Mouse (Mus musculus) erythroblast, embryonic 14.5 days (primary cell): ENCODE data around the gene Pitpnm2. TPM values are rescaled to one million over a fixed set of nuclear protein-coding genes. Genes with fewer than 3 reads are reported as not detected.

Source experiments
- H3K27me3 ChIP-seq: 2 replicates; pipeline ENCODE4 v1.6.1; 2012; ENCODE audit warnings: inconsistent platforms; ENCODE audit not compliant: control insufficient read depth
- H3K36me3 ChIP-seq: 2 replicates; pipeline ENCODE4 v1.6.1; 2012; ENCODE audit warnings: mild to moderate bottlenecking, inconsistent platforms; ENCODE audit not compliant: control insufficient read depth
- H3K4me1 ChIP-seq: 2 replicates; pipeline ENCODE4 v1.6.1; 2012; ENCODE audit warnings: inconsistent platforms; ENCODE audit not compliant: control insufficient read depth
- H3K4me3 ChIP-seq: replicated peaks from 2 replicates; pipeline ENCODE3; 2012; ENCODE audit warnings: moderate library complexity, mild to moderate bottlenecking, inconsistent platforms
- H3K9me3 ChIP-seq: 2 replicates; pipeline ENCODE4 v1.6.1; 2012; ENCODE audit warnings: low read length, inconsistent platforms, mixed read lengths; ENCODE audit not compliant: control insufficient read depth
- GATA1 ChIP-seq: IDR thresholded peaks from 2 replicates; pipeline ENCODE4 v1.6.1; 2012; ENCODE audit warnings: low read length, inconsistent platforms, mixed read lengths
- TAL1 ChIP-seq: IDR thresholded peaks from 3 replicates; pipeline ENCODE4 v1.6.1; 2012; ENCODE audit warnings: low read length, inconsistent platforms, mixed read lengths
- polyA plus RNA-seq: library from polyadenylated mRNA; stranded (reverse); fragments of >175 nt; gene quantifications from 2 replicates; pipeline ENCODE4 v1.2.3, GENCODE M21; 2012

The Pitpnm2 gene
- polyA plus RNA-seq, 1 experiment: 0.38 TPM

DNA sequence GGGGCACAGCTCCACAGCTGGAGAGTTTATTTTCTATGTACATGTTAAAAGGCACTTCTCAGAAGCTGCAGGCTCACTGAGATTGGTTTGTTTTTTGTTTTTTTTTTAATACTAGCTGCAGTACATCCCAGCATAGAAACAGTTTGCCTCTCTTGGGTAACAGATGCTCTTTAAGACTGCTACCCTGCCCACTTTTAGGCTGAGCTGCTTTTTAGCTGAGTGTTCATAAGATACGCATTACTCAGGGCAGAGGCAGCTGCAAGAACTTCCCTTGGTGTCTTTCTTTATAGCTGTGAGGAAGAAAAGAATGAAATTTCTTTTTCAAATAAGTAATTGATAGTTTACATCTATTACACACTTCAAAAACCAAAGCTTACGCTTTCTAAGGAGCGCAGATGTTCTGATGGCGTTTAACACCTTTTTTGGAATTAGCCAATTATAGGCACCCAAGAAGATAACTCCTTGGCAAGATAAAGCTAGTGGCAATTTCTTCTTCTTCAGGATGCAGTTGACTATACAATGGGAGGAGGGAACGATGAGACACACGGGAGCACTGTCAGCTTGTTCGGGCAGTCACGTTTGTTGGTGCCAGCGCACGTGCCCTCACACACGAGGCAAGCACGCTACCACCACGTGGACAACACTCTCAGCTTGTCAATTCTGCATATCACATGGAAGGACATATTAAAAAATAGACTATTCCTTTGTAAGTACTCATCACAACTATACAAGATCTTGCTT is 3.2 kb upstream of the Pitpnm2 start:
- H3K4me1 ChIP-seq: peaks cover 22% of the 10 kb centered on the region
- TF ChIP-seq GATA1 (no peak), TAL1 (no peak)
- H3K27me3 ChIP-seq: no peaks in the 10 kb centered on the region
- no peaks in the 10 kb centered on the region for H3K9me3 ChIP-seq
- no peak overlapping the region for H3K4me3 ChIP-seq
- peaks cover 39% of the 10 kb centered on the region for H3K36me3 ChIP-seq

DNA sequence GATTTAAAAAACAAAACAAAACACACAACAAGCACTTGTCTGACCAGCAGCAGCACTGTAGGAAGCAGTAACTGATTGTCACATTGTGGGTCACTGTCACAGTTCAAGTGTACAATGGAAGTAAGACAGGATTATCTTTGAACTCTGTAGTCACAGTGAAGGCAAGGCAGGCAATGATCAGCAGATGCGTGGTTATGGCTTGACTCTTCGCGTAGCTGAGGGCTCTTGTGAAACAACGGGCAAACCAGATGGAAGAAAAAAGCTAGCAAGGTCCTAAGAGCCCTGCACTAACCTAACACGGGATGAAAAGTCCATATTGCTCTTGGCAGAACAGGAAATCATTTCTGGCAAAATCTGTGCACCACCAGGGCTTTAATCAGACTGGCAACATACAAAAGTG is 1.5 kb upstream of the Pitpnm2 start:
- H3K36me3 ChIP-seq: peaks cover 26% of the 10 kb centered on the region

GRCm38 (mm10) chr5:124248845-124249613 is 531 bp downstream of the Pitpnm2 start:
- Histone ChIP-seq H3K4me3 (peak overlapping the region; percentile 70), H3K36me3 (peaks cover 26% of the 10 kb centered on the region), H3K4me1 (peaks cover 26% of the 10 kb centered on the region), H3K27me3 (no peaks in the 10 kb centered on the region), H3K9me3 (no peaks in the 10 kb centered on the region)
- TF ChIP-seq TAL1 (no peak), GATA1 (no peak)

More for the DNA sequence above, 1.5 kb upstream of the Pitpnm2 start:
- Histone ChIP-seq H3K27me3 (no peaks in the 10 kb centered on the region), H3K4me1 (peaks cover 26% of the 10 kb centered on the region), H3K9me3 (no peaks in the 10 kb centered on the region), H3K4me3 (no peak overlapping the region)
- TF ChIP-seq TAL1: no peak

GRCm38 (mm10) chr5:124247986-124248626 is 1.5 kb downstream of the Pitpnm2 start:
- Histone ChIP-seq H3K4me3 (peak overlapping the region; percentile 70), H3K27me3 (no peaks in the 10 kb centered on the region), H3K36me3 (peaks cover 25% of the 10 kb centered on the region), H3K4me1 (peaks cover 28% of the 10 kb centered on the region), H3K9me3 (no peaks in the 10 kb centered on the region)
- TF ChIP-seq TAL1 (no peak), GATA1 (no peak)

DNA sequence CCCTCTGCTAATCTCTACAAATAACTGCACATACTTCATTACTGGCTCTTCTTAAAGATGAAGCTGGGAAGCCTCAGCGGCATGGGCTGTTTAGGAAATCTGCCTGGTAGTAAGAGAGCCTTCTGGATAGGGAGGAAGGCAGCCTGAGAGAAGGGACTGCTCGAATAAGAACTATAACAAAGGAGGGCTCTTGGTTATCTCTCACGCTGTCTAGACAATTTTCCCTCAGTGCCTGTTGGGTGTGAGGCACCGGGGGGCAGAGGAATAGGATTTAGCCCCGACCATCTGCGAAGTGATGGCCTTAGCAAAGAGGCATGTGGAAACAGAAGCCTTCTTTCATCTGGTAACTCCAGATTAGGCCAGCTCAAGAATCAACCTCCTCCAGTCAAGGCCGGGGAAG is 2.3 kb downstream of the Pitpnm2 start:
- H3K4me1 ChIP-seq: peaks cover 35% of the 10 kb centered on the region
- H3K4me3 ChIP-seq: no peak overlapping the region
- no peaks in the 10 kb centered on the region for H3K27me3 ChIP-seq
- peaks cover 24% of the 10 kb centered on the region for H3K36me3 ChIP-seq
- TF ChIP-seq GATA1 (no peak), TAL1 (no peak)
- H3K9me3 ChIP-seq: no peaks in the 10 kb centered on the region

DNA sequence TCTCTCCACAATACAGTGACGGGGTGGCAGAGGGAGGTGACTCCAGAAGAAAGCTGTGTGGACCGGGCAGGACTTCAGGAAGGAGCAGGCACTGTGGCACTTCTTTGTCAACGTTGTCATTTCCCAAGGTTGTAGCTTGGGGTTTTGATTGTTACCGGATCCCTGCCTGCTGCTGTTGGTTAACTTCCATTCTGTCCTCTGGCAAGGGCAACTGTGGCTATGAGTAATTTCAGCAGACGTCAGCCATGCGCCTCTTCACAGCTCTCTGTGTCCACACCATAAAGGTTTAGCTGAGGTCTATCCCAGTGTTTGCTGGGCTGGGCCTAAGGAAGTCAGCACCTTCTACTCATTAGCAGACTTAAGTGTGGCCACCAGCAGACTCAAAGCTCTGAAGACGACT is 4.7 kb downstream of the Pitpnm2 start:
- Histone ChIP-seq H3K36me3 (peaks cover 27% of the 10 kb centered on the region), H3K27me3 (no peaks in the 10 kb centered on the region), H3K9me3 (no peaks in the 10 kb centered on the region), H3K4me3 (no peak overlapping the region), H3K4me1 (peaks cover 33% of the 10 kb centered on the region)
- TF ChIP-seq TAL1 (no peak), GATA1 (no peak)

GRCm38 (mm10) chr5:124244449-124244848 is 5.1 kb downstream of the Pitpnm2 start:
- Histone ChIP-seq H3K4me3 (no peak overlapping the region), H3K4me1 (peaks cover 32% of the 10 kb centered on the region), H3K27me3 (no peaks in the 10 kb centered on the region), H3K36me3 (peaks cover 27% of the 10 kb centered on the region), H3K9me3 (no peaks in the 10 kb centered on the region)
- TF ChIP-seq GATA1 (no peak), TAL1 (no peak)

DNA sequence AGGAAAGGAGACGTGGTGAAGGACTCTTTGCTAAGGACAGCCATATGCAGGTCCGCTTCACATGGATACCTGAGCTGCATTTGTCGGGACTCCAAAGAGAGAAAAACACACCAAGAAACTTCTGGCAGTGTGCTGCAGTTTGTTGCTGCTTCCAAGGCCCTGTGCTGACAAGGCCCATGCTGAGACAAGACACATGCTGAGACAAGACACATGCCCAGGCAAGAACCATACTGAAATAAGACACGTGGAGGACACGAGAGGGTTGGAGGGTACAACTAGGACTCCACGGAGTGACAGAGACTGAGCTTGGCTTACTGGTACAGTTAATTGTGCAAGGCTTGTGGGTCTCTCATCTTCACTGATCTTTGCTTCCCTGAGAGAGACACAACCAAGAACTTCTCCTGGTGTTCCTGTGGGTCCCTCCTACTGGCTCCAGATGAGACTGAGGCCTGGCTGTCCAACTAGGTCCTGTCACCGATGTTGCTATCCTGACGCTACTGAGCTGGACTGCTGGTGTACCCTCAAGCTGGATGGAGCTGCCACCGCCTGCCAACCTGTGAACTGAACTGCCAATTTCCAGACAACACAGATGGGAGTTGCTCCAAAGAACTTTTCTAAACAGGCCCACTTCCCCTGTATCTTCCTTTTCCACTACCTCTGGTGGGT is 6.2 kb downstream of the Pitpnm2 start:
- H3K9me3 ChIP-seq: no peaks in the 10 kb centered on the region
- peaks cover 30% of the 10 kb centered on the region for H3K36me3 ChIP-seq
- no peaks in the 10 kb centered on the region for H3K27me3 ChIP-seq
- no peak overlapping the region for H3K4me3 ChIP-seq
- peaks cover 24% of the 10 kb centered on the region for H3K4me1 ChIP-seq
- no peak for TF ChIP-seq TAL1
